Mouse (Mus musculus) E14TG2a.4 (cell line): ENCODE data around the gene St8sia1.

Experiments
- CTCF ChIP-seq: conservative IDR thresholded peaks from 2 replicates; pipeline ENCODE4 v1.5.1; 2014; ENCODE audit warnings: low read length
- NANOG ChIP-seq: IDR thresholded peaks from 2 replicates; pipeline ENCODE4 v1.6.1; 2014; ENCODE audit warnings: borderline replicate concordance, low read length, mixed read lengths
- POU5F1 ChIP-seq: IDR thresholded peaks from 2 replicates; pipeline ENCODE4 v1.6.1; 2014; ENCODE audit warnings: low read length, borderline replicate concordance

DNA sequence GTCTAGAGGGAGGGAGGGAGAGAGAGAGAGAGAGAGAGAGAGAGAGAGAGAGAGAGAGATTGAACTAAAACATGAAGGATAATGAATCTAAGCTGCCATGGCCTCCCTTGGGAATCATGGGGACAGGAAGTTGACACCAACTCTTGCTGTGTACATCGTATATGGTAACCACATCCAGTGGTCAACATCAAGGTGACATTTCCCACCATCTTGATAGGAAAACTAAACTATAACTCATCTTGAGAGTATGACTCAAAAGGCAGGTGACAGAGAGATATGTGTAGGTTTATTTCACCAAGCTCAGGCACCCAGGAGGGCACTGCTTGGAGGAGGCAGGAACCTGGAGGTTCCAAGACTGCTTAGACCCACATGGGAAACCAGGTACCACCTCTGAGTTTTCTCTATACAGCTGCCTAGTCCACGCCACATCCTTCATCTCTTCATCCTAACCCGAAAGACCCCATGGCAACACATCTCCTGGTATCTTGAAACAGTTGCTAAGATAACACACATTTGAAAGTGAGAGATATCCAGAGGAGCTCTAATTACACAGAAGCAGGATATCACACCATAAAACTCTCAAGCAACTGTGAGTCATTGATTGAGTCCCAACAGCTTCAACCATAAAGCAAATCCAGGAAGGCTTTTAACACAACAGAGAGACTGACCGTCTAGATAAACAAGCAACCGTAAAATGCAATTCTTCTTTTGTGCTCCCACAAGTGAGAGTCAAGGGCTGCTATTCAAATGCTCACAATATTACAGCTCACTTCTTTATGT lies 141.1 kb downstream of the St8sia1 start:
- TF ChIP-seq CTCF (no peak), NANOG (no peak), POU5F1 (no peak)
